Mouse (Mus musculus) liver, postnatal 0 days (tissue): ENCODE measurements around the gene Ost4.

Experiments used
- CTCF ChIP-seq: sonication (generic); IDR thresholded peaks from 2 replicates; pipeline ENCODE4 v1.5.1; 2016; ENCODE audit warnings: antibody characterized with exemption, low read depth
- EP300 ChIP-seq: IDR thresholded peaks from 2 replicates; pipeline ENCODE4 v1.6.1; 2016; ENCODE audit warnings: antibody characterized with exemption, low read depth, mild to moderate bottlenecking

DNA sequence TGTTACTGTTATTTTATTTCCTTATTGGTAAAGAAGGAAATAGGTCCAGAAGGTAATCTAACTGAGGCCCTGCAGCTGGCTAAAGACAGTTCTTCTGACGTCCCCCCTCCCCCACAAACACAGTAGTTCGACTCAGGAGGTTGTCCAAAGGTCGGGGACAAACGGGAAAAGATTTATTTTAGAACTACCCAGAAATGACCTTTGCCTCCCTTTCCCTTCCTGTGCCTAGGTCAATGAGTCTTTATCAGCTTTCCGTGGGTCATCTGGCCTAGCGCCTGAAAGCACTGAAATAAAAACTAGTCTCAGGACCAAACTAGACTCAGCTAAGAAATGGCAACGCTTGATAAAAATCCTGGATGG is 1.7 kb upstream of the Ost4 start:
- TF ChIP-seq CTCF (no peak), EP300 (peak; percentile 85)
